Mouse (Mus musculus) limb, embryonic 12.5 days (tissue): ENCODE measurements around the gene Ngf. TPM values are rescaled to one million over a fixed set of nuclear protein-coding genes. Genes with fewer than 3 reads are reported as not detected.

Experiments used
- ATAC-seq: fragments of 200-750 bp; cut with Nextera tagmentation; 2 replicates; pipeline ENCODE4 v1.8.0; 2017; ENCODE audit warnings: low read depth, moderate TSS enrichment; ENCODE audit not compliant: insufficient number of reproducible peaks, insufficient read depth, low FRiP score, low TSS enrichment
- H3K27ac ChIP-seq: fragments of 300-500 bp; sonication (generic); 2 replicates; pipeline ENCODE4 v1.5.1; 2016; ENCODE audit warnings: mild to moderate bottlenecking, moderate library complexity
- H3K27me3 ChIP-seq: fragments of 300-500 bp; sonication (generic); 2 replicates; pipeline ENCODE4 v1.6.1; 2016; ENCODE audit warnings: mild to moderate bottlenecking, moderate library complexity
- H3K36me3 ChIP-seq: fragments of 300-500 bp; sonication (generic); 2 replicates; pipeline ENCODE4 v1.6.1; 2016; ENCODE audit warnings: mild to moderate bottlenecking, moderate library complexity
- H3K4me1 ChIP-seq: fragments of 300-500 bp; sonication (generic); replicated peaks from 2 replicates; pipeline ENCODE4 v1.6.1; 2016
- H3K4me2 ChIP-seq: fragments of 300-500 bp; sonication (generic); 2 replicates; pipeline ENCODE4 v1.6.1; 2016; ENCODE audit warnings: mild to moderate bottlenecking, moderate library complexity
- H3K4me3 ChIP-seq: fragments of 300-500 bp; sonication (generic); replicated peaks from 2 replicates; pipeline ENCODE4 v1.5.1; 2016; ENCODE audit warnings: mild to moderate bottlenecking
- H3K9ac ChIP-seq: fragments of 300-500 bp; sonication (generic); replicated peaks from 2 replicates; pipeline ENCODE4 v1.6.1; 2016; ENCODE audit warnings: mild to moderate bottlenecking, moderate library complexity
- H3K9me3 ChIP-seq: fragments of 300-500 bp; sonication (generic); 2 replicates; pipeline ENCODE4 v1.6.1; 2016; ENCODE audit warnings: mild to moderate bottlenecking, moderate library complexity
- WGBS: fragments of 180-500 bp; shearing (Covaris S2); methylation state at CpG from one replicate; pipeline ENCODE4 v1.1.7; 2016; 5-methylcytosine and 5-hydroxymethylcytosine counted together
- polyA plus RNA-seq: library from polyadenylated mRNA; unstranded; fragments of >200 nt; fragmentation: Nextera tagmentation; extraction: Ambion mirVana; gene quantifications from 2 replicates; pipeline ENCODE4 v1.2.1, GENCODE M21; 2016

Gene Ngf
- polyA plus RNA-seq, 1 experiment from 2014 or later = 7.2 TPM

DNA sequence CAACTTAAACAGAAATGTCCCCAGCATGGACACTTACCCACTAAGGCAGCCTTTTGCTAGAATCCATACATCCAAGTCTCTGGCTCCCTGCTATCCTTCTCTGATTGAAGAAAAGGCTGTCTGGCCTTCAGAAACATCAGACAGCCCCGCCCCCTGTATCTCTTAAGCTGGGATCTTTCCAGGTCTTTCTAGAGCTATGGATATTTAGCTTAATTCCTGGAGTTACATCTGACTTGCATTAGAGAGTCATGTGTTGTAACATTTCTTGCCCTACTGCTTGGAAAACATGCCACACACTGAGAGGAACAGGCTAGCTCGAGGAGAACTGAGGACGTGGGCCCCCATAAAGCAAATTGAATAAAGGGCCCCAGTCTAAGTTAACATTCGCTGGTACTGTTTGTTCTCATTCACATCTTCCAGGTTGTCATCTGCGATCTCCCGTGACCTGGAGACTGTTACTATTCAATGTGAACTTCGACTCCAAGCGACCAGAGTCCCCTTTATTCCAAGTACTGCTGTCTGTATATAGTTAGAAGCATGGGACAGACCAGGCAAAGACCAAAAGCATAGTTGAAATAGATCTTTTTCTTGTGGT is 38.0 kb downstream of the Ngf start:
- no peak overlapping the region for H3K4me2 ChIP-seq
- H3K9ac ChIP-seq = no peak overlapping the region
- H3K4me3 ChIP-seq = no peak overlapping the region
- ATAC-seq = no peak
- 0 out of 2 replicates have a peak overlapping the region, but pooled peaks have one; percentile 9 for H3K27ac ChIP-seq
- H3K36me3 ChIP-seq = no peaks in the 10 kb centered on the region
- WGBS = 64% methylated on average over 8 of the region's 8 CpGs
- H3K27me3 ChIP-seq = no peaks in the 10 kb centered on the region
- no peaks in the 10 kb centered on the region for H3K9me3 ChIP-seq
- H3K4me1 ChIP-seq = peaks cover 33% of the 10 kb centered on the region

DNA sequence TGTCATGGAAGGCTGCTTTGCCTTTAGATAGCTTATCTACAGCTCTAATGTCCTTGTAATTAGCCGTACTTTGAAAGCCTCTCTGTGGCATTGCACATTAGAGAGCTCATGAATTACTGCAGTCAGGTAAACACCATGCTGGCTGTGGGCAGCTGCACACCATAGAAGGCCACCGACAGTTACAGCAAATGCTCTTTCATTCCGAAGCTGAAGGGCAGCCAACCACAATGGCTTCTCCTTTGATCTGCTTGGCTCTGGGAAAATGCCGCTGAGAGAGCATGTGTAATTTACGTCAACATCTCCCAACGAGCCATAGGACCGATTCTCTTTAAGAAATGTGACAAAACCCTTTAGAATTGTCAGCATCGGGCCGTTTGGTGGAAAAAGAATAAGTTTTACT is 38.7 kb downstream of the Ngf start:
- WGBS = 32% methylated on average over 9 of the region's 9 CpGs
- no peaks in the 10 kb centered on the region for H3K9me3 ChIP-seq
- H3K27me3 ChIP-seq = no peaks in the 10 kb centered on the region
- peaks cover 33% of the 10 kb centered on the region for H3K4me1 ChIP-seq
- H3K4me3 ChIP-seq = no peak overlapping the region
- no peak overlapping the region for H3K4me2 ChIP-seq
- no peak for ATAC-seq
- no peak overlapping the region for H3K27ac ChIP-seq
- no peaks in the 10 kb centered on the region for H3K36me3 ChIP-seq
- no peak overlapping the region for H3K9ac ChIP-seq

DNA sequence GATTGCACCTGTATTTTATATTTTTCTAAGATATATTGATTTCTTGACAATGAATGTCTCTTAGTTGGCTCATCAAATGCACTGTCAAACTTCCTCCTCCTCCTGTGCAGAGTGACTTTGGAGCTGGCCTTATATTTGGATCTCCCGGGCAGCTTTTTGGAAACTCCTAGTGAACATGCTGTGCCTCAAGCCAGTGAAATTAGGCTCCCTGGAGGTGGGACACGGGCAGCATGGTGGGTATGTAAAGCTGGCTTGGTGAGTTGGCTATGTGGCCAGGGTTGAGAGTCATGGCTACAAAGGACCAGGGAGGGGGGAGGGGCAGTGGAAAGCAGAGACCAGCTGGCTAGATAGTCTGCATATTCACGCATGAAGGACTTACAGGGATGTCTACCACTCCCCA is 39.9 kb downstream of the Ngf start:
- ATAC-seq = no peak
- H3K4me1 ChIP-seq = peaks cover 33% of the 10 kb centered on the region
- H3K9me3 ChIP-seq = no peaks in the 10 kb centered on the region
- no peaks in the 10 kb centered on the region for H3K27me3 ChIP-seq
- 73% methylated on average over 3 of the region's 3 CpGs for WGBS
- H3K27ac ChIP-seq = no peak overlapping the region
- no peaks in the 10 kb centered on the region for H3K36me3 ChIP-seq
- H3K4me2 ChIP-seq = no peak overlapping the region
- no peak overlapping the region for H3K4me3 ChIP-seq
- H3K9ac ChIP-seq = no peak overlapping the region

DNA sequence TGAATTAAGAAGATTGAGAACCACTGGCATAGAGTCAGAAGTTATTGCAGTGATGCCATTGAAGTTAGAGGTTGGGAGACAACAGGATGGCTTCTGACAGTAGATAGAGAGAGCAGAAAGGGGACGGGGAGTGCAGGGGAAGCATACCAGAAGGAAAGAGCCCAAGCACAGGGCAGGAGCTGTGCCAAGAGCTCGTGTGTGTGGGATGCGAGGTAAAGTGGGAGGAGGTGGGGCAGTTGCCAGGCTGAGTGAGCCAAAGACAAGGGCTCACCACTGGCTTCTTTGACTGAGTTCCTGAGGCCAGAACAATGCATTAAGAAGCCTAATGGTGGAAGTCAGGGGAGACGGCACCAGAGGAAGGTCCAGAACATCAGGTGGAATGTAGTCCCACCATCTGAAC is 47.2 kb downstream of the Ngf start:
- no peak overlapping the region for H3K9ac ChIP-seq
- no peak overlapping the region for H3K27ac ChIP-seq
- H3K36me3 ChIP-seq = no peaks in the 10 kb centered on the region
- ATAC-seq = no peak
- WGBS = 87% methylated on average over 4 of the region's 4 CpGs
- H3K9me3 ChIP-seq = no peaks in the 10 kb centered on the region
- peaks cover 5% of the 10 kb centered on the region; the same call in 1 of the 2 replicates for H3K4me1 ChIP-seq
- H3K4me3 ChIP-seq = no peak overlapping the region
- H3K4me2 ChIP-seq = no peak overlapping the region
- H3K27me3 ChIP-seq = no peaks in the 10 kb centered on the region

DNA sequence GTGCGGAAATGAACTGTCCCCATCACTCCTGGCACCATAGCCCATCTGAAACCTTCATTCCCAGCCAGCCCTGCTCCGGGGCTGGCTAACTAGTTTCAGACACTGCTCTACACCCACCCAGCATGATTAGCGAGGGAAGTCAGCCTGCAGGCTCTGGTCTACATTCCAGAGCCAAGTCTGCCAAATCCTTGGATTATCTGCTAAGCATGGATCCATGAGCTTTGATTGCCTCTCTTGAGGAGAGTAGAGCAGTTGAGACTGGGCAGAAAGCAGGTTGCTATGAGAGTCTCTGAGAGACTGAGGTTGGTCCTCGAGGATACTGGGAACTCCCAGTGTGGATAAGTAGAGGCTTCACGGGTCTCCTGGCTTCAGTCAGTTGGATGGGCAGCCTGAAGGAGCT is 51.3 kb downstream of the Ngf start:
- no peak for ATAC-seq
- Histone ChIP-seq H3K9ac (no peak overlapping the region), H3K9me3 (no peaks in the 10 kb centered on the region), H3K4me3 (no peak overlapping the region), H3K4me2 (no peak overlapping the region), H3K27ac (peak overlapping the region; percentile 53; the same call in 1 of the 2 replicates), H3K27me3 (no peaks in the 10 kb centered on the region), H3K36me3 (no peaks in the 10 kb centered on the region), H3K4me1 (peaks cover 23% of the 10 kb centered on the region)
- 48% methylated on average over 5 of the region's 5 CpGs for WGBS

DNA sequence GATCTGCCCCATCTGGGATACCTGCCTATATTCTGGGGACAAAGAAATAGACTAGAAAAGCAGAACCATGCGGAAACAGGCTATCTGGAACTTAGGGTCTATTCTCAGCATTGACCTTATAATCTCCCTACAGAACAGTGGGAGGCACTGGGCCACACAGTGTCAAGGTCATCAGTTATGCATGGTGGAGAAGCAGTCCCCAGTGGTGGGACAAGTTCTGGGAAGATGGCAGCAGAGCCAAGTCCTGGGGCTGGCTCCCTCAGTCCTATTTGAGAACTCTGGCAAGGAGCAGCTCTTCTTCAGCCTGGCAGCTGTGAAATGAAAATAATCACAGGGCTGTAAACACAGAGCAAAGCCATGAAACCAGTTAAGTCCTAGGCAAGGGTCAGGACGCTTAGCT is 54.0 kb downstream of the Ngf start:
- H3K4me1 ChIP-seq = peaks cover 39% of the 10 kb centered on the region
- H3K27ac ChIP-seq = no peak overlapping the region
- H3K4me2 ChIP-seq = no peak overlapping the region
- H3K27me3 ChIP-seq = no peaks in the 10 kb centered on the region
- no peaks in the 10 kb centered on the region for H3K9me3 ChIP-seq
- no peaks in the 10 kb centered on the region for H3K36me3 ChIP-seq
- 85% methylated on average over 2 of the region's 2 CpGs for WGBS
- ATAC-seq = no peak
- no peak overlapping the region for H3K9ac ChIP-seq
- H3K4me3 ChIP-seq = no peak overlapping the region

DNA sequence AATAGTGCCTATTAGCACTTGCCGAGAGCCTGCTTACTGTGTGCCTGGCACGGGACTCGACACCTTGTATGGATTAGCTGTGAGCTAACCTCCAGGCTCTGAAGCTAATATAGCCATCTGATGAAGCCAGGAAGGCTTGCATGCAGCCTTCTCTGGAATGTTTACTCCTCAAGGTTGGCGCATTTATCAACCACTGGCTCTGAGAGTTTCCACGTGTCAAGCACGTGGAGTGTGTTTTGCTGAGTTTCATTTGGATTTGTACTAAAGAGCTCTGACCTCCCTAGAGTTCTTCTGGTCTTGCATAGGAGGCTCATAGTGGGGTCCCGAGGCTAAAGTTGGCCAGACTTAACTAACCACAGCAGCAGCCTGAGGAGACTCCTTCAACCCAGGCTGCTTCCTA is 55.2 kb downstream of the Ngf start:
- H3K4me2 ChIP-seq = no peak overlapping the region
- H3K36me3 ChIP-seq = no peaks in the 10 kb centered on the region
- peaks cover 39% of the 10 kb centered on the region for H3K4me1 ChIP-seq
- no peak for ATAC-seq
- peak overlapping the region; percentile 62; the same call in 1 of the 2 replicates for H3K27ac ChIP-seq
- no peaks in the 10 kb centered on the region for H3K9me3 ChIP-seq
- no peak overlapping the region for H3K4me3 ChIP-seq
- 42% methylated on average over 7 of the region's 7 CpGs for WGBS
- no peaks in the 10 kb centered on the region for H3K27me3 ChIP-seq
- H3K9ac ChIP-seq = no peak overlapping the region

DNA sequence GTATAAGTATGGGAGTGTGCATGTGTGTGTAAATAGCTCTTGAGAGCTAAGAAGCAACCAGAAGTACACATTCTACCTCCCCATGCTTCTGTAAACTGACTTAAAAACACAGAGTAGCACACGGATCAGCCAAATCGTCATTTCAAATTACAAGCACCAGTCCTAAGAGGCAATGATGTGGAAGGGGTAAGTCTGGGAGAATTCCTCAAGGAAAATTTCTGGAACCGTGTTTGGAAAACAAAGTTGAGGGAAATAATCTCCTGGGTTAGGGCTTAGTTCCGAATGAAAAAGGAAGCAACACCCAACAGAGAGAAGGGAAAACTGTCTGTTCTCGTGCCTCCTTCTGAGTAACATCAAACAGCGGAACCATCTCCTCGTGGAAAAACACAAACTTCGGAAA is 56.1 kb downstream of the Ngf start:
- H3K4me2 ChIP-seq = peak overlapping the region; percentile 22
- H3K4me3 ChIP-seq = no peak overlapping the region
- H3K4me1 ChIP-seq = peaks cover 39% of the 10 kb centered on the region
- ATAC-seq = no peak
- WGBS = 61% methylated on average over 8 of the region's 8 CpGs
- H3K27ac ChIP-seq = peak overlapping the region; percentile 75
- H3K9me3 ChIP-seq = no peaks in the 10 kb centered on the region
- H3K9ac ChIP-seq = no peak overlapping the region
- no peaks in the 10 kb centered on the region for H3K36me3 ChIP-seq
- H3K27me3 ChIP-seq = no peaks in the 10 kb centered on the region

DNA sequence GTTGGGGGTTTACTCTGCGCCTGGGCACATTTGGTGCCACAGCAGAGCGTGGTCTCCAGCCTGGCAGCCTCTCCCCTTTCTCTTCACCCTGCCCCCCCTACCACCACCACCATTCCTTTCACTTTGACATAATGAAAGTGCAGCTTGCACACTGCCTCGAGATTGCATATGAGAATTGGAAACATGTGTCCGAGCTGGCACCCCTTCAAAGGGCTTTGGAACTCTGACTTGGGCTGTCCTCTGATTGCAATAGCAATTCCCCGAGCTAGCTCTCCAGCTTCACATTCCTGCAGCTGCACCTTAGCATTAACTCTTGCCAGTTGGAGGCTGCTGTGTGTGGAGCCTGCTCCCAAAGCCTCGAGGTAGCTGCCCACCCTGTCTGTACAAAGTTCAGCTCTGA is 56.8 kb downstream of the Ngf start:
- peak; percentile 72; the same call in 1 of the 2 replicates for ATAC-seq
- Histone ChIP-seq H3K36me3 (no peaks in the 10 kb centered on the region), H3K4me1 (peaks cover 36% of the 10 kb centered on the region), H3K4me3 (no peak overlapping the region), H3K27ac (peak overlapping the region; percentile 75), H3K9me3 (no peaks in the 10 kb centered on the region), H3K9ac (no peak overlapping the region), H3K27me3 (no peaks in the 10 kb centered on the region), H3K4me2 (peak overlapping the region; percentile 22)
- WGBS = 22% methylated on average over 6 of the region's 6 CpGs

DNA sequence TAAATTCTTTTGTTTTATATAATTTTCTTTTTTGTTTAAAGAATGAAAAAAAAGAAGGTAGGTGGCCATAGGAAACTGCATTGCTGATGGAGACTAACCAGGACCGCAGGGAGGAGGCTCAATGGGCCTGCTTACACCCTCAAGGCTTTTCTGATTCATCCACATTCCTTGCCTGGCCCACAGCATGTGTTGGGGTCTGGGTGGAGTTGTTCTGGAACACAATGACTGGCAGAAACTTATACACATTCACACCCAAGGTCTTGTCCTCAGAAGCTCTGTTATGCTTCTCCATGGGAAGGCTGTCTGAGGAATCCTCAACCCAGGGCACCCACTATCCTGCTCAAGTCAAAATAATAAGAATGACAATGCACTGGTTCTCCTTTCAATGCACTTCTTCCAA is 65.0 kb downstream of the Ngf start:
- ATAC-seq = no peak
- Histone ChIP-seq H3K4me1 (no peaks in the 10 kb centered on the region), H3K27me3 (no peaks in the 10 kb centered on the region), H3K36me3 (no peaks in the 10 kb centered on the region), H3K4me3 (no peak overlapping the region), H3K9ac (no peak overlapping the region), H3K9me3 (no peaks in the 10 kb centered on the region), H3K4me2 (no peak overlapping the region), H3K27ac (no peak overlapping the region)
- WGBS = 85% methylated on average over 1 of the region's 1 CpGs

DNA sequence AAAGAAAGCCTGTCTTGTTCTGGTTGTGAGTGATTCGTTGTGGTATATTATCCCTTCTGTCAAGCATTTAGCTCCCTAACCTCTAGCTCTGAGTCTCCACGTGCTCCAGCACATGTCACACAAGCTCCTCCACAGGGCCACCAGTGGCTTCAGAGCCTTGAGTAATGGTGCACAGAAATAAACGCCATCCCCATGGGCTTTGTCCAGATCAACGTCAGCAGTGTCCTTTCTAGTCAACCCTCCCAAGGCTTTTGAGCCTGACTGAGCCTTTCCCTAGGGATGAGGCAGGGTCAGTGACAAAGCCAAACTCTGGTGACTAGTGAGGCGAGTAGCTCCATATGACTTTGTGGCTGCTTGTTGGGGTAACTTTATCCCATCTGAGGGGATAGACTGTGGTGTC is 73.9 kb downstream of the Ngf start:
- Histone ChIP-seq H3K27me3 (no peaks in the 10 kb centered on the region), H3K9me3 (no peaks in the 10 kb centered on the region), H3K9ac (no peak overlapping the region), H3K4me1 (no peaks in the 10 kb centered on the region), H3K36me3 (no peaks in the 10 kb centered on the region), H3K27ac (no peak overlapping the region), H3K4me2 (no peak overlapping the region), H3K4me3 (no peak overlapping the region)
- 83% methylated on average over 5 of the region's 5 CpGs for WGBS
- ATAC-seq = no peak

DNA sequence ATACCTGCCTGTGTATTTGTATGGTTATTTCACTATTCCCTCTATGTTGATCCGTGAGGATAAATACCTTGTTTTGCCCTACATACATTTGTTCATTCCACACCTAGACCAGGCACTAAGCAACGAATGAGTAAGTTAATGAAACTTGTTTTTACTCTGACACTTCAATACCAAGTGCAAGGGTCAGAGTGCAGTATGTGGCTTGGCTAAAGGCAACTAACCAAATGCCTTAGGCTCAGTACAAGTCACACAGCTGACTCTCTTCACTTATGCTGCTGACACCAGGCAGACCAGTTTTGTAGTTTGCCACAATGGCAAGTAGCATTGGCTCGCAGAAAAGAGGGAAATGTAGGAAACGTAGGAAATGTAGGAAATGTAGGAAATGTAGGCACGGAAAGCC is 77.8 kb downstream of the Ngf start:
- no peak overlapping the region for H3K4me2 ChIP-seq
- H3K27ac ChIP-seq = no peak overlapping the region
- no peak for ATAC-seq
- no peaks in the 10 kb centered on the region for H3K27me3 ChIP-seq
- H3K9ac ChIP-seq = no peak overlapping the region
- no peaks in the 10 kb centered on the region for H3K36me3 ChIP-seq
- H3K9me3 ChIP-seq = no peaks in the 10 kb centered on the region
- WGBS = 86% methylated on average over 5 of the region's 5 CpGs
- no peak overlapping the region for H3K4me3 ChIP-seq
- no peaks in the 10 kb centered on the region for H3K4me1 ChIP-seq
